Mouse (Mus musculus) testis, postnatal 14 days (tissue): ENCODE results near the gene Olfr739.

Source experiments
- DNase-seq: peaks from one replicate; pipeline ENCODE4 v3.0.0; 2021; ENCODE audit warnings: low spot score

Gene Olfr739

GRCm38 (mm10) chr14:50418326-50418725 is at the start of gene Olfr739:
Gene Olfr739 (plus strand): TSS chr14:50418626.
- no peak for DNase-seq

DNA sequence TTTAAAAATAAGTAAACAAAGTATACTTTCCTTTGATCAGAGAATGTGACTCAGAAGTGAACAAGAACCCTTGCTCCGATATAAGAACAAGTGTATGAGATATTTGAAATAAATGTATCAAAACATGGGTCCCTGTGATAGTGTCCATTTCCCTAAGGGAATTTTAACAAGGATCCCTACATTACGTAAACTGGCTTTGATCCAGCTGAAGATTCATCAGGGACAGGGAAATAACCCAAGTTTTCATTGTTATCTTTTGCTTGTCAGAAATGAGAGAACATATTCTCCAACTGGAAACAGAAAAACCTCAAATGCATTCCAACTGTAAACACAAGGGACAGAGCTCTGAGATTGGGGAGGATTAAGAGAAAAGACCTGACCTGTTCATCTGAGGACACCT is 37.6 kb upstream of the Olfr739 start, which contains the start of gene Olfr736:
TSS of gene Olfr736 (plus strand) at position 301 of the 400 bp plus-strand sequence.
- DNase-seq, result peak; percentile 10

DNA sequence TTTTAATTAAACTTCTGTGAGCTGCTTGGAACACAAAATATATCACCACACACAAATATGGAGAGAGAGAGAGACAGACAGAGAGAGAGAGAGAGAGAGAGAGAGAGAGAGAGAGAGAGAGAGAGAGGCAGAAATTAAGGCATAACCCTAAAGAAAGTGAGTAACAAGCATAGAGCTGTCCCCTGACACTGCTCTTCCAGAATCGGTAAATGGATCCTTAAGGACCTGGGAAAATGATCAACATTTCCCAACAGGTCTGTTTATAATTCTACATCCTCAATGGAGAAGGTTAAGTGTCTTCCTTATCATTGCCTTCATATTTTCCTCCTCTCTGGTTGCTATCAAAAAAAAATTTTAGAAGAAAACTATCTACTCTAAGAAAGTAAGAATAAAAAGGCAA is 11.2 kb upstream of the Olfr739 start, which contains the start of gene Olfr738:
TSS of gene Olfr738 (plus strand) at position 301 of the 400 bp plus-strand sequence.
- no peak for DNase-seq

GRCm38 (mm10) chr14:50445245-50445644 is 26.8 kb downstream of the Olfr739 start, which contains the start of gene Olfr740:
Gene Olfr740 (plus strand): TSS chr14:50445545.
- DNase-seq, result no peak

DNA sequence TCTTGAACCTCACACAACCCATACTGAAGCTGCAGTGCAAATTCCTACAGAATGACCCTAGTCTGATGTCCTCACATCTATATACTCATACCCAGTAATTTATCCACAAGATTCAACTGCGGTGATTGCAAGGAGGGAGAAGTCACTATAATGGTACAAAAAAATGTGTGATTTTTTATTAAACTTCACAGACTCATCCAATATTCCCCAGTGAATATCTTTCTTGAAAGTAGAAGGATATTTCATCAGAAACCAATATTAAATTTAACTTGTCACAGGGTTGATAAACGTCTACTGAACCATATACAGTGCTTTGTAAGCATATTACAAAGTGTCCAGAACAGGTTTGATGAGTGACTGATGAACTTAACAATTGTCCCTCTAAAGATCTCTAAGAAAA is 54.0 kb downstream of the Olfr739 start, which contains the start of gene Olfr741:
TSS of gene Olfr741 (plus strand) at position 301 of the 400 bp plus-strand sequence.
- no peak for DNase-seq
